Mouse (Mus musculus) MEL (cell line): ENCODE measurements at regions not wholly inside any gene's neighbourhood (a gene's known extent, or its start where the extent isn't known, plus 50 kb on each side); places are given as distances from the start of the nearest gene placed in this dataset.

Experiments
- DNase-seq: peaks from one replicate; pipeline ENCODE4 v3.0.0; 2011; ENCODE audit warnings: low read depth, low spot score
- H3K27ac ChIP-seq: 2 replicates; pipeline ENCODE4 v1.5.1; 2012; ENCODE audit warnings: low read depth, mild to moderate bottlenecking, control low read depth, low read length, moderate library complexity; ENCODE audit not compliant: control insufficient read depth
- H3K27me3 ChIP-seq, 2 experiments: fragments of 150-350 bp in 1 of 2; sonication (generic) in 1 of 2; 2 replicates each; pipeline ENCODE4 v1.6.1; 2012; ENCODE audit warnings: low read length in 2 of 2, mild to moderate bottlenecking in 2 of 2, improper control_type of control experiment in 1 of 2, moderate library complexity in 1 of 2; ENCODE audit not compliant: insufficient read depth in 2 of 2, control insufficient read depth in 1 of 2
- H3K36me3 ChIP-seq, 2 experiments: 2 replicates each; pipeline ENCODE4 v1.6.1; 2012 to 2014; ENCODE audit warnings: low read length in 2 of 2, improper control_type of control experiment in 1 of 2, inconsistent platforms in 1 of 2, mild to moderate bottlenecking in 1 of 2; ENCODE audit not compliant: insufficient read depth in 2 of 2, control insufficient read depth in 1 of 2
- H3K4me1 ChIP-seq, 2 experiments: fragments of 150-350 bp in 1 of 2; sonication (generic) in 1 of 2; 2 replicates each; pipeline ENCODE4 v1.6.1; 2012; ENCODE audit warnings: low read length in 2 of 2, improper control_type of control experiment in 1 of 2, mild to moderate bottlenecking in 1 of 2; ENCODE audit not compliant: insufficient read depth in 2 of 2, control insufficient read depth in 1 of 2
- H3K4me3 ChIP-seq, 2 experiments: fragments of 150-350 bp in 1 of 2; sonication (generic) in 1 of 2; 2 replicates each; pipeline ENCODE4 v1.5.1; 2012; ENCODE audit warnings: low read depth in 2 of 2, low read length in 2 of 2, mild to moderate bottlenecking in 2 of 2, moderate library complexity in 2 of 2, control low read depth in 1 of 2, improper control_type of control experiment in 1 of 2; ENCODE audit not compliant: control insufficient read depth in 1 of 2, insufficient read depth in 1 of 2
- H3K79me2 ChIP-seq: 2 replicates; pipeline ENCODE4 v1.6.1; 2012; ENCODE audit warnings: mild to moderate bottlenecking, low read length, moderate library complexity; ENCODE audit not compliant: control insufficient read depth, poor library complexity, insufficient read depth
- H3K9ac ChIP-seq: 2 replicates; pipeline ENCODE4 v1.6.1; 2012; ENCODE audit warnings: low read depth, mild to moderate bottlenecking, control low read depth, low read length, moderate library complexity; ENCODE audit not compliant: control insufficient read depth, poor library complexity, severe bottlenecking
- H3K9me3 ChIP-seq: fragments of 150-350 bp; sonication (generic); replicated peaks from 2 replicates; pipeline ENCODE4 v1.6.1; 2012; ENCODE audit warnings: mild to moderate bottlenecking, low read length, improper control_type of control experiment, moderate library complexity; ENCODE audit not compliant: insufficient read depth
- BHLHE40 ChIP-seq: IDR thresholded peaks from 2 replicates; pipeline ENCODE4 v1.6.1; 2012; ENCODE audit warnings: low read depth, mild to moderate bottlenecking, inconsistent platforms, low read length, improper control_type of control experiment, borderline replicate concordance
- CTCF ChIP-seq, 3 experiments: IDR thresholded peaks in 2 of 3; conservative IDR thresholded peaks in 1 of 3; 2 replicates each; pipeline ENCODE4 v1.5.1; 2011 to 2012; ENCODE audit warnings: low read length in 3 of 3, low read depth in 2 of 3, mild to moderate bottlenecking in 2 of 3, improper control_type of control experiment in 1 of 3, inconsistent platforms in 1 of 3, mixed read lengths in 1 of 3, moderate library complexity in 1 of 3; ENCODE audit not compliant: control insufficient read depth in 1 of 3, insufficient read depth in 1 of 3, poor library complexity in 1 of 3, severe bottlenecking in 1 of 3
- E2F4 ChIP-seq: IDR thresholded peaks from 2 replicates; pipeline ENCODE4 v1.6.1; 2011; ENCODE audit warnings: low read depth, low read length, improper control_type of control experiment, borderline replicate concordance
- ELF1 ChIP-seq: IDR thresholded peaks from 2 replicates; pipeline ENCODE4 v1.6.1; 2014; ENCODE audit warnings: low read depth, mild to moderate bottlenecking, inconsistent platforms, low read length, improper control_type of control experiment, moderate library complexity
- ETS1 ChIP-seq: IDR thresholded peaks from 2 replicates; pipeline ENCODE4 v1.6.1; 2012; ENCODE audit warnings: low read depth, mild to moderate bottlenecking, inconsistent platforms, low read length, improper control_type of control experiment, moderate library complexity
- GABPA ChIP-seq: IDR thresholded peaks from 2 replicates; pipeline ENCODE4 v1.6.1; 2012; ENCODE audit warnings: low read depth, mild to moderate bottlenecking, inconsistent platforms, low read length, improper control_type of control experiment, moderate library complexity
- MAFK ChIP-seq: IDR thresholded peaks from 2 replicates; pipeline ENCODE4 v1.6.1; 2011; ENCODE audit warnings: low read depth, mild to moderate bottlenecking, low read length, improper control_type of control experiment, borderline replicate concordance
- MAZ ChIP-seq: IDR thresholded peaks from 2 replicates; pipeline ENCODE4 v1.6.1; 2012; ENCODE audit warnings: low read depth, mild to moderate bottlenecking, inconsistent platforms, low read length, improper control_type of control experiment
- MXI1 ChIP-seq: IDR thresholded peaks from 2 replicates; pipeline ENCODE4 v1.6.1; 2011; ENCODE audit warnings: mild to moderate bottlenecking, low read depth, low read length, improper control_type of control experiment
- NRF1 ChIP-seq: IDR thresholded peaks from 2 replicates; pipeline ENCODE4 v1.6.1; 2014; ENCODE audit warnings: low read depth, mild to moderate bottlenecking, inconsistent platforms, low read length, improper control_type of control experiment, moderate library complexity; ENCODE audit not compliant: poor library complexity, insufficient read depth, severe bottlenecking
- RCOR1 ChIP-seq: IDR thresholded peaks from 2 replicates; pipeline ENCODE4 v1.6.1; 2012; ENCODE audit warnings: low read depth, mild to moderate bottlenecking, inconsistent platforms, low read length, improper control_type of control experiment
- USF2 ChIP-seq, 2 experiments: IDR thresholded peaks; 2 replicates each; pipeline ENCODE4 v1.6.1; 2011 to 2012; ENCODE audit warnings: improper control_type of control experiment in 2 of 2, low read length in 2 of 2, borderline replicate concordance in 1 of 2, inconsistent platforms in 1 of 2, low read depth in 1 of 2, mild to moderate bottlenecking in 1 of 2; ENCODE audit not compliant: insufficient read depth in 1 of 2
- ZKSCAN1 ChIP-seq: IDR thresholded peaks from 2 replicates; pipeline ENCODE4 v1.6.1; 2012; ENCODE audit warnings: low read depth, mild to moderate bottlenecking, inconsistent platforms, low read length, improper control_type of control experiment, moderate library complexity
- ZMIZ1 ChIP-seq: IDR thresholded peaks from 2 replicates; pipeline ENCODE4 v1.6.1; 2012; ENCODE audit warnings: low read depth, mild to moderate bottlenecking, inconsistent platforms, low read length, improper control_type of control experiment, moderate library complexity

DNA sequence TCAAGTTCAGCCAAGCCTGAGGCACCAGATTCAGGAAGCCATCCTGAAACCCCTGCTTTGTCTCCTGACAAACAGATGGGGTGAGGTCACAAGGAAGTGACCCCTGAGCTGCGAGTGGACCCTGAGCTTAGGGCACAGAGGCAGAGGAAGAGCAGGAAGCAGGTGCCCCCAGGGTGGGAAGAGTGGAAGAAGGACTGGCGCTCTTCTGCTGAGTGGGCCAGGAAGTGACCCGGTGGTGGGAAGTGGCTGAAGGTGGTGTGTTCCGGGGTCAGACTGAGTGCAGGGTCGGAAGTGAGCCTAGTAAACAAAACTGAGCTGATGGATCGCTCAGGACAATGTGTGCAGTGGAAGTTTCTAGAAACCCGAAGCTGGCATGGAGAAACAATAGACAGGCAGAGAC is 57.2 kb upstream of the Unc5b start:
- no peak for DNase-seq
- Histone ChIP-seq H3K4me3 (no peak overlapping the region), H3K27me3 (no peaks in the 10 kb centered on the region), H3K36me3 (no peaks in the 10 kb centered on the region), H3K4me1 (no peaks in the 10 kb centered on the region), H3K79me2 (no peaks in the 10 kb centered on the region), H3K9me3 (no peaks in the 10 kb centered on the region)
- no peak for TF ChIP-seq RCOR1
- TF ChIP-seq ELF1, result no peak
- no peak for TF ChIP-seq MAFK
- TF ChIP-seq, all 39 proteins: peak for 0
- H3K9ac ChIP-seq, result no peak overlapping the region
- no peak overlapping the region for H3K27ac ChIP-seq

DNA sequence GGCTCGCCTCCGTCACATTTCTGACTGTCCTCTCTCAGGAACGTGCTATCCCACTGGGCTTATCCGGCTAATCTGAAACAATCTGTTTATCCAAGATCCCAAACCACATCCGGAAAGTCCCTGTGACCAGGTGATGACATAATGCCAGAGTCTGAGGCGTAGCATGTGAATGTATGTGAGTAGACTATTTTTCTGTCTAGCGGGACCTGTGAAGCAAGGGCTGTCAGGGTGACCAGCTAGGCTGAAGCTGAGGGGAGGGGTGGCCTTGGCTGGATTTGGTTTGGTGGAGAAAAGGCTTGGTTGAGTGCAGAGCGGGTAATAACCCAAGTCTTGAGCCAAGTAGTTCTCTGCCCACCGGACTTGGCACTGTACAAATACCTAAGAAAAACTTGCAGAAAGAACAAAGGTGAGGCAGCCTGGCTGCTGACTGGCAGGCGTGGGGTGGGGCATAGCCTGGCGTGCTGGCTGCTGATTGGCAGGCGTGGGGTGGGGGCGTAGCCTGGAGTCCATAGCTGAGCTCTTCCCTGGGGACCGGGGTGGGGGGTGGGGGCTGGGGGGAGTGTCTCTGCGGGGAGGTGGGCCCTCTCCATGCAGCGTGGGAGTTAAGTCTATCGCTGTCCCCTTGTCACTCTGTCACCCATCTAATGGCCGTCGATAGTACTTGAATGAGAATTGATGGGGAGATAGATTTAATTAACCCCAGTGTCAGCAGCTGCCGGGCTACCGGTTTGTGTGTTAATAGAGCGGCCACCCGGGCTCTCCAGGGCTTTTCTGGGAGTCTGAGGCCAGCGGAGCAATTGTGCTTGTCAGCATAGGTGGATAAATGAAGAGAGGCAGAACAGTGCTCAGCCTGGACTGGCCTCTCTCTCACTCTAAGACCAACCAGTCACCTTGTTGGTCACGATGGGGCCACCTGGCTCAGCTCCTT is 54.2 kb upstream of the Unc5b start:
- no peak for DNase-seq
- H3K79me2 ChIP-seq, result no peaks in the 10 kb centered on the region
- TF ChIP-seq BHLHE40 (no peak), ETS1 (no peak), ZKSCAN1 (no peak), GABPA (no peak), MAZ (no peak), MXI1 (no peak), E2F4 (no peak), CTCF (IDR thresholded peaks at IDR 0.05 in 2 of 3, conservative IDR thresholded peaks at IDR 0.05 in 1 of 3; ENCODE audit: control insufficient read depth in 1 of 3, insufficient read depth in 1 of 3, low read depth in 2 of 3, low read length in 3 of 3, poor library complexity in 1 of 3, severe bottlenecking in 1 of 3) (no peak), USF2 (IDR thresholded peaks at IDR 0.05; ENCODE audit: borderline replicate concordance in 1 of 2, insufficient read depth in 1 of 2, low read depth in 1 of 2, low read length in 2 of 2) (no peak), ZMIZ1 (no peak)

DNA sequence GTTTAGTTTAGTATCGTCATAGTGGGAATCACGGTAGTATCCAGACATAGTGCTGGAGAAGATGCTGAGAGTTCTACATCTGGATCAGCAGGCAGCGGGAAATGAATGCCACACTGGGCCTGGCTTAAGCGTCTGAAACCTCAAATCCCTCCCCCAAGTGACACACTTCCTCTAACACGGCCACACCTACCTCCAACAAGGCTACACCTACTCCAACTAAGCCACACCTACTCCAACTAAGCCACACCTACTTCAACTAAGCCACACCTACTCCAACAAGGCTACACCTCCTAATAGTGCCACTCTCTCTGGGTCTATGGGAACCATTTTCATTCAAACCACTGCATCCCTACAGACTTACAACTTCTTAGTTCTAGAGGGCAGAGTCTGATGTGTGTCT is 53.4 kb upstream of the Unc5b start:
- no peaks in the 10 kb centered on the region for H3K9me3 ChIP-seq

More for the DNA sequence above, 54.2 kb upstream of the Unc5b start:
- H3K4me1 ChIP-seq, result no peaks in the 10 kb centered on the region
- H3K36me3 ChIP-seq, result no peaks in the 10 kb centered on the region
- no peak overlapping the region for H3K27ac ChIP-seq
- no peak overlapping the region for H3K9ac ChIP-seq
- no peak overlapping the region for H3K4me3 ChIP-seq
- no peaks in the 10 kb centered on the region for H3K27me3 ChIP-seq
- H3K9me3 ChIP-seq, result no peaks in the 10 kb centered on the region

More for the DNA sequence above, 53.4 kb upstream of the Unc5b start:
- Histone ChIP-seq H3K9ac (no peak overlapping the region), H3K79me2 (no peaks in the 10 kb centered on the region), H3K36me3 (no peaks in the 10 kb centered on the region), H3K4me1 (no peaks in the 10 kb centered on the region), H3K27me3 (no peaks in the 10 kb centered on the region), H3K27ac (no peak overlapping the region), H3K4me3 (no peak overlapping the region)
- no peak for TF ChIP-seq NRF1
- no peak for TF ChIP-seq MAZ
- DNase-seq, result no peak
